Mouse (Mus musculus) thymus, postnatal 10 days (tissue): ENCODE data around the gene Uso1.
A peak's percentile ranks its signal among the peaks of the same experiment; 100 is the strongest.

Experiments
- DNase-seq, 2 experiments: peaks; one replicate each; pipeline ENCODE4 v3.0.0; 2021; ENCODE audit warnings: low spot score in 2 of 2

Gene Uso1

DNA sequence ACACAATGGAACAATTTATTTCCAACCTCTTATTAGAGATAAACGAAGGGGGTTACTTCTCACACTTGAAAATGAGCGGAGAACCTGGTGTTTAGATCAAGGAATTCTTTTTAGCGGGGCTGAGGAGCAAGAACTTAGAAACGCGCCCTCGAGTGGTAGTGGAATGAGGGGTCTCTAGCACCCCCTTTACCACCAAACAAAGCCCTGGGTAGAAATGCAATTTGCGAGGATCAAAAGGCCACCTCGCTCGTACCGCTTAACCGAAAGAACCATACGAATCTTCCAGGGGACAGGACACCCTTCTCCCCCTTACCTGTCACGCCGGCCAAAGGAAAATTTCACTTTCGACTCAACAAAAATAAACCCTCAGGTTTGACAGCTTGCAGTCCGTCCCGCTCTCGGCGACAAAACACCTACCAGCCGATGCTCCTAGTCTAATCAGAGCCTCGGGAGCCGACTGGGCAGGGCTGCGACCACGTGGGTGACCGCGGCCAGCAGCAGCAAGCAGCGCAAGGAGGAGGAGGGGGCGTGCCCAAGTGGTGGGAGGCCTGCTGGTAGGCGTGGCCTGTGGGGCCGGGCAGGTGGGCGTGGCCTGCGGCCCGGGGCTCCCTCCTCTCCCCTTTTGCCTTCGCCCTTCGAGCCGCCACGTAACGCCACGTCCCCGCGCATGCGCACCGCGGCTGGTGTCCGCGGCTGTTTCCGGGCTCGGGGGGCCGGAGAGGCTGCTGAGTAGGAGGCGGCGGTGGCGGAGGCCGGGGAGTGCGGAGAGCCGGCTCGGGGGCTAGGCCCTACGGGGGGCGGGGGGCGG is at the start of gene Uso1:
Gene Uso1 (plus strand): TSS at position 700 of the 808 bp plus-strand sequence.
- peak; percentile 97 to 99 for DNase-seq

DNA sequence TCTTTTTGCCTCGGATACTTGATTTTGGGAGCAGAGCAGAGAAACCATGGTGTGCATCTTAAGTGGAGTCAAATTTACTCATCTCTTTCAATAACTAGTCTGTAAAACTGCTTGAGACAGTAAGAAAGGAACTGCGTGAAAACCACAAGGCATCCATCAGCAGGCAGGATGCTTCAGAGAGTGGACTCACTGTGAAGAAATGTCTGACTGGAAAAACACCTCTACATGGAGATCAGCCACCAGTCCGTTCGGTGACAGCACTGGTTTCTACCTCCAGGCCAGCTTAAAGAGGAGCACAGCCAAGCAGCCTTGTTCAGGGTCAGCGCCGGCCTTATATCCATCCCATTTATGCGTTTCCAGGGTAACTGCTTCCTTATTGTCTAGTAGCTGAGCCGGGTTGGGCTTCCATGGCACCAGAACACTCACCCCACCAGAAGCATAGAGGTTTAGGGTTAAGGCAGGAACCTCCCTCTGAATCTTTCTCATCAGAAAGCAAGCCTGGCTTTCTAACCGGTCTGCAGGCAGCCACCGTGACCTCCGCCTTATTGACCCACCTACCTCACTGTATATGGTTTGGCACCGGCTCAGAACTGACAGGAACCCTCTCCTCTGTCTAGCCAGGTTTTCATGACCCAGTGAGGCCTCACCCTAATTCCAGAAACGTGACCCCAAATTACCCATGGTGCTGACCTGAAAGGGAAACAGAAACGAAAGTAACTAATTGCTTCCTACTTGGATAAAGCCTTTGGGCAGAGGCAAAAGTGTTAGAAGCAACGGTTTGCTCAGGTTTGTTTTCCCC is 44.3 kb upstream of the Uso1 start:
- DNase-seq: no peak

DNA sequence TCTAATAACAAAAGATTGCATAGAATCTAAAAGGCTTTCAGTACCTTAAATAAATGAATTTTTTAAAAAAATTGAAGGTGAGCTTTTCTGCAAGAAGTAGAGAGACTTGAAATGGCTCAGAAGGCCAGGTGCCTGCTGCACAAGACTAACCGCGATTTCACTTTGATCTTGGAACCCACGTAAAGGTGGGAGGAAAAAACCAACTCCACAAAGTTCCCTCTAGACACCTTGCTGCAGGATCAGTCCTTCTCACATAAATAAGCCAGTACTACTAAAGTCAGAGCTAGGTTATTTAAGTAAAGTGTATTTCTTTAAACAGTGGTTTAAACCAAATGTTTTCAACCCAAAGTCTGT is 43.7 kb upstream of the Uso1 start:
- peak in 1 of 2 experiments; percentile 22 for DNase-seq

DNA sequence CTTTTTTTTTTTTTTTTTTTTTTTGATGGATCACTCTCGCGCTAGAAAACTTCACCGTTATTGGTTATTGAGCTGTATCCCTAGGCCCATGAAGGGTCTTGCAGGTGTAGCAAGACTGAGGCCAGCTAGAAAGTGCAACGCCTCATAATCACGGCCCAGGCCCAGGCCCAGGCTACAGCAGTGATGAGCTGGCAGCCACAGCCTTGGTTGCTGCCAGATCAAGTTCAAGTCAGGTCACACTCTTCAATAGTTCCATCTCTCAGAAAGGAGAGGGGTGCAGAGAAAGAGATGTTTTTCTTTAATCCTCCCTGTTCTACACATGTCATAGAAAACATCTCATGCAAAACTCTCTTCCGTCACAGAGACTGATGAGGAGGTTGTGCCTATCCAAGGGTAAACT is 41.0 kb upstream of the Uso1 start:
- DNase-seq: no peak

DNA sequence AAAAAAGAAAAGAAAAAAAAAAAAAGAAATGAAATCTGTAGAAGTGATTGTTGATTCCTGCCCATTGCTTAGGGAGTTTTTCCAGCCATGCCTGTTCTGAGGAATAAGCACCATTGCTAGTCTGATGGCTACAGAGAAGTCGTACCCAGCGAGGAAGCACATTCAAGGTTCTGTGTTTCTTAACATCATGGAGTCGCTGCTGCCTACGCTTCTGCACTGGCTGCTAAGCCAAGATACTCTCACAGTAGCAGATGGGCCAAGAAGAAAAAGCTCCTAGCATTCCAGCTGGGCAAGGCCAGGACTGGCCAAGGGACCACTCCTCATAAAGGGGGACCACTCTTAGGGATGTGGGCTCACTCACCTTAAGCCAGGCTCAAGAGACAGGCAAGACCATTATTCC is 40.0 kb upstream of the Uso1 start:
- DNase-seq: no peak

DNA sequence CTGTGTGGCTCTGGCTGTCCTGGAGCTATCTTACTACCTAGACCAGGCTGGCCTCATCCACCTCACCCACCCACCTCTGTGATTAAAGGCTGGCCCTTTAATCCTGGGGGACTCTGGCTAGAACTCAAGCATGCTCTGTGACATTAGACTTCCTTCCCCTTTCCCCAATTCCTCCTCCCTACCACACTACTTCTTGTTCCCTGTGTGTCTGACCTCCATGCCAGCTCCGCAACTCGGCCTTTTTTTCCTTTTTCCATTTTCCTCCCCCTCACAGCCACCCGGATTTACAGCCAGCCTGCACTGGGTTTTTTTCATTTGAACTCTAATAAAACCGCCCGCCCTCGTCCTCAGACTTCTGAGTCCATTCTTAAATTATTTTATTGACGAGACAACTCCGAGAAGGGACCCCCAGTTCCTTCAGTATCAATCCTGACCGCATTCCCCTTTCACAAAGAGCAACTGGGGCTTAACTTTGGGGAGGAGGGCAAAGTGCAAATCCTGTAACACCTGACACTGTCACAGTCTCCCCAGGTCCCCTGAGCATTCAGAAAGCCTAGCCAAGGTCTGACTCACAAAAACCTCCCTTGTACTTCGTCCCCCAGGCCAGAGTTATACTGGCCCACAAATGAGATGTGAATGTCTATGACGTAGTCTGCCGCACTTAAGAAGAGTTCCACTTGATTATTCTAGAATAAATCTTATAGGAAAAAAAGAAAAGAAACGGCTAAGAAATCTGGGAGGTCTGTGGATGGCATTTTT is 39.2 kb upstream of the Uso1 start:
- DNase-seq: no peak

DNA sequence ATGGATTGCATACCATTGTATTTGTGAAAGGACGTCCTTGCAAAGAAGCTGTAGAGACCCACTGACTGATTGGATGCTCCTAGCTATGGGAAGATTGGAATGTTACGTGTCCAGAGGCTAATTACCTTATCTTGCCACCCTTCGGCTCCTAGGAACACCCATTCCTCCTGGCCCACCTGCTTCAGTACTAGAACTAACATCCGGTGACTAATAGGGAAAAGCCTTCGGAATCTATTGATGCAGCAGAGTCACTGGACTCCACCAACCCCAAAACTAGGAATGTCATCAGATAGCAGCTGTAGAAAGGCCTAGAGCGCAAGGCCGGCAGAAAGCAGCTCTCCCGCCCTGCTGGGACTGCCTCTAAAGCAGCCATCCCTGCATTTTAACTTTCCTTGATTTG is 36.1 kb upstream of the Uso1 start:
- no peak for DNase-seq

DNA sequence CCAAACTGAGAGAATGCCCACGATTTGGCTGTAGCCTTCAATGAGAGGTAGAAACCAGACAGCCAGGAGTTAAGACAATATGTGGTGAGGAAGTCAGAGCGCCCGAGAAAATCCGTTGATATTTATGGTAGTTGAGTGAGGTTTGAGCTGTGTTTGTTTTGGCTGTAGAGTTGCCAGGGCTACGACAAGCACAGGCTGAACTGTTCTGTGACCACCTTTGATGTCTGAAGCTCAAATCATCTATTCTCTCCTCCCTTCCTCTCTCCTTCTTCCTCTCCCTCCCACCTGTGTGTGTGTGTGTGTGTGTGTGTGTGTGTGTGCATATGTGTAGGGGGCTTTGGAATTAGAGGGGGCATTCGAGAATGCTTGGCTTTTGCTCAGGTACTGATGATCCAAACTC is 34.7 kb upstream of the Uso1 start:
- no peak for DNase-seq

DNA sequence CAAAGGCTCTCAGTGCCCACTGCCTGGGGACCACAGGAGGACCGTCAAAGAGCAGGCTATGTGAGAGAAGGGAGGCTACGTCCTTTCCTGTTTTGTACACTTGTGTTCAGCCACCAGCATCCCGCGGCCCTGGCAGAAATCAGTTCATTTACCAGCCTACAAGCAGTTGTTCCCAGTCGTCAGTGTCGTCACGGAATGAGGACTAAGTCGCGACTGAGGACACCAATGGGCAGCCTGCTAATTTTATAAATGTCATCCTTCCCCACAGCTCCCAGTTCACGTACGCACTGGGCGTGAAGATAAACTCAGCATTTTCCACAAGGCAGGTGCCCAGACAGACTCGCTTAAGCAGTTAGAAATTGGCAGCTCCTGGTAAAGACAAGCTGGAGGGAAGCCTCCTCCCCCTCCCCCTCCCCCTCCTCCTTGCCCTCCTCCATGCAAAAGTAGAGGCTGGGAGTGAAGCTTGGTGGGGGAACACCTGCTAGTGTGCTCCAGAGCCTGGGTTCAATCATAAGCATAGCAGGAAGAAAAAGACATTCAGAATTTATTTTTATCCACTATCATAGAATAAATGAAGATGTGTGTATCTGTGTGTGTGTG is 33.8 kb upstream of the Uso1 start:
- DNase-seq: no peak

DNA sequence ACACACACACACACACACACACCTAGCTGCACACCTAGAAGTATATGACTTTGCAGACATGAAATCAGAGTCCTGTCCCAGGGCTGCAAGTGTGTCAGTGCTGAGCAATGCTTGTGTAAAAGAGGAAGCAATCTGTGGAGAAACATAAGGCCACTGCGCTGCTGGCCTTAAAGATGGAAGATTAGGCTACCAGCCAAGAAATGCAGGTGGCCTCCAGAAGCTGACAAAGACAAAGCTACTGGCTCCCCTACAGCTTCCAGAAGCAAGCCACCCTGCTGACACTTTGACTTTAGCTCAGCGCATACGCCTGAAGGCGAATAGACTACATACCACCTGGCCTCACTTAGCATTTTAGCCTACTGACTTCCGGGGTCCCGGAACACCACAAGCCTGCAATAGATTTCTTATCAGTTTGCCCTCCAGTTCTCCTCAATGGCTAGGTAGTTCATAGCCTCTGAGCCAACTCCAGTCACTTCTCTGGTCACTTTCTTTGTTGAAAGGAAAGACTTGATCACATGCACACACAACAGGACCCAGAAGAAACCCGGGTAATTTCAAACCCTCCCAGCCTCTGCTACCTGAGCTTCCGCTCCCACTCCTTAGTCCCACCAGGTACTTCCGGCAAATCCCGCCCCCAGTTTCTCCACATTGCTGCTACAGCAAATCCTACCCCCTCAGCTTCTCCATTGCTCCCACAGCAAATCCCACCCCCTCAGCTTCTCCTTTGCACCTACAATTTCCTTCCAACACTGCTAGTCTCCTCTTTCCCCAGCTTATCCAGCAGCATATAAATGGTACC is 31.2 kb upstream of the Uso1 start:
- peak; percentile 16 to 28 for DNase-seq

DNA sequence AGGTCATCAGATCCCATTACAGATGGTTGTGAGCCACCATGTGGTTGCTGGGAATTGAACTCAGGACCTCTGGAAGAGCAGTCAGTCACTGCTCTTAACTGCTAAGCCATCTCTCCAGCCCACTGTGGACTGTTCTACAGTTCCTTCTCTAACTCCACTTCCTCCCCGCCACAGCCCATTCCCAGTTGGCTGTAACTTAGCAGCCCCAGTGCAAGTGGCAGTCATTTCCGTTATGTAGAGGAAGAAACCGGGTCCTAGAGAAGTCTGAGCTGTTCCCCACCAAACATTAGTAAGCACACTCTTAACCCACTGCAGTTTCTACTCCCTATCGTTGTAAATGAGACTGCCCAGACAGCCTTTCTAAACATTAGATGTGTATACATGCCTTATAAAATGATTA is 30.5 kb upstream of the Uso1 start:
- DNase-seq: no peak

DNA sequence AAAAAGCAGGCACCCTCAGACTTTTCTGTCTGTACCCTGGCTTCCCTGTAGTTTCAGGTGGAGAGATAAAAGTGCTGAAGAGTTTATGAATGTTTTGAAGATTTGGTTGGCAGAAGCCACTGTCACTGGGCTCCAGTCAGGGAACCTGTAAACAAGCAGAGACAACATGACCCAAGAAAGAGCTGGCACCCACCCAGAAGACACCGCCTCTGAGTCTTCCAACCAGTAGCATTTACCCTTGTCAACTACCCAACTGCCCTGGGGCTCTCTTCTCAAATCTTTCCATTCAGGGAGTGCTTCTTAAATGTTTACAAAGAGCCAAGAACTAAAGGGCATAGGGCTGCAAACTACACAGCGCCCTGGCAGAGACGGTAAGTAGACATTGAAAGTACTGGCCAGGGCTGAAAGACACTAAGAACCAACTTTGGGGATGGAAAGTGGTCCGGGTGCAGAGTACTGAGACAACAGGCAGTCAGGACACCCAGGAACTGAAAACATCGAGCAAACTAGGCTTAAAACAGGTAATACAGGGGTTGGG is 26.9 kb upstream of the Uso1 start:
- DNase-seq: no peak

DNA sequence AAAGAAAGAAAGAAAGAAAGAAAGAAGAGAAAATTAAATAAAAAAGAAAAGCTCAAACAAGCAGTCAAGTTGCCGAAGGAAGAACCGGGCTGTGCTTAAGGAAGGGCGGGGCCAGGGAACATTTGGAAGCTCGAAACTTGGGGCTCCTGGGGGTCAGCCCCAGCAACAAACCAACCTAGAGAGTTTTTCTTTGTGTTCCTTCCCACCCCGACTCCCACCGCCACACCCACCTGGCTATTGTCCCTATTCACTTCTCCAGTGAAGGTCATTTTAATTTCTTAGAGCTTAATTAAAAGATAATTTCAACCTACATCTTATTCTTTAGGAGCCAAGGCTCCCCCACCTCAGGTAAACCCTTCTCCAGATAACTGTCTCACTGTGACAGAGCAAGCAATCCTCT is 25.6 kb upstream of the Uso1 start:
- DNase-seq: no peak

DNA sequence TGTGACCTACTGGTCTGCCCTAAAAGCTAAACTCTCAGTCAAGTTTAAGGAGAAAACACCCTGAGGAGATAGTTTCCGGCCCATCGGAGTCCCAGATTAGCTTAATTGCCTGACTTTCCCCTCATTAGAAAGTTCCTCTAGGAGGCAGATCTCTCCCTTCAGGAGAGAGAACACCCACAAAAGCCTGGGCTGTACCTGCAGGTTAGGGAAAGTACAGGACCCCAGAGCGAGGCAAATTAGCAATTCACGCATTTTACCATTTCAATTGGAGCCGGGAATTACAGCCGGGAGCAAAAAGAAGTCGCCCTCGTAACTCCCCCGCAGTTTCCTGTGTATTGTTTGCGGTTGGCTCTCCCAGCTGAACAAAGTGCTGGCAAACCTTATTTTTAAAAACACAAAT is 25.2 kb upstream of the Uso1 start:
- DNase-seq: no peak

DNA sequence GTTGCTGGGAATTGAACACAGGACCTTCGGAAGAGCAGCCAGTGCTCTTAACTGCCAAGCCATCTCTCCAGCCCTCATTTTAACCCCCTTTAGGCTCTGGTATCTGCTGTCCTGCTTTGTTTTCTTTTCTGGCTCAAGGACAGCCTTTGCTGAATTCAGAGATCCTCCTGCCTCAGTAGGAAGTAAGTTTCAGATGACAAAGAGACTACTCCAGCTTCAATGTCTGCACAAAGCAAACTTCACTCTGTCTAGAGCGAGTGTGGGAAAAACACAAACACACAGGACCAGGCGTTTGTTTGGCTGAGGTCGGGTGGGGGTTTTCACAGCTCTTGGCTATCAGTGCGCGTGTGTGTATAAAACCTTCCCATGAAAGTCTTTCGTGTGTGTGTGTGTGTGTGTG is 24.3 kb upstream of the Uso1 start:
- no peak for DNase-seq

DNA sequence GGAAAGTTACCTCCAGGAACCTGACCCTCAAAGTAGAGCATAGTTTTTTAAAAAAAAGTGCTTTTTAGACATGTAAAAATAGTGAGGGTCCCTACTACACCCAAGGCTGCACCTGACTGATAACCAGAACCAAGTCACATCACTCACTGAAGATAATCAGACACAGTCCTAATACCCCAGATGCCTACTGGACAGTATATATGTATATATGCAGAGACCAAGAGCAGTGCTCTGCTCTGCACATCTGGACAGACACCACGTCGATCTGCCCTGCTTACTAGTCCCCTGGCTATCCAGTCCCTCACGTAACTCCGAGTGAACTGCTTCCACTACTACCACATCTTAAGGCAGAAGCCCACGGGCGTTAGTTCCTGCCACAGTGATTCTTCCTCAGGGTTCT is 23.5 kb upstream of the Uso1 start:
- no peak for DNase-seq

DNA sequence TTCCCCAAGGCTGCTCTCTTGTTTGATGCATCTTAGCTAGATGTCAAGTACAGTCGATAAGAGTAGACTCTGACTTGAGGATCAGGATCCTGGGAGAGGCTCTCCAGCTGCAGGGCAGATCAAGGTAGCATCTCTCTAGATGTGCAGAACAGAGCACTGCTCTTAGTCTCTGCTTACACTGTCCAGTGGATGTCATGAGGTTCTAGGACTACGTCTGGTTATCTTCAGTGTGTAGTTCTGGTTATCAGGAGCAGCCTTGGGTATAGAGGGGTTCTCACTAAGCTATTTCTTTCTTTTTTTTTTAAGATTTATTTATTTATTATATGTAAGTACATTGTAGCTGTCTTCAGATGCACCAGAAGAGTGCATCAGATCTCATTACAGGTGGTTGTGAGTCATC is 22.8 kb upstream of the Uso1 start:
- DNase-seq: no peak

DNA sequence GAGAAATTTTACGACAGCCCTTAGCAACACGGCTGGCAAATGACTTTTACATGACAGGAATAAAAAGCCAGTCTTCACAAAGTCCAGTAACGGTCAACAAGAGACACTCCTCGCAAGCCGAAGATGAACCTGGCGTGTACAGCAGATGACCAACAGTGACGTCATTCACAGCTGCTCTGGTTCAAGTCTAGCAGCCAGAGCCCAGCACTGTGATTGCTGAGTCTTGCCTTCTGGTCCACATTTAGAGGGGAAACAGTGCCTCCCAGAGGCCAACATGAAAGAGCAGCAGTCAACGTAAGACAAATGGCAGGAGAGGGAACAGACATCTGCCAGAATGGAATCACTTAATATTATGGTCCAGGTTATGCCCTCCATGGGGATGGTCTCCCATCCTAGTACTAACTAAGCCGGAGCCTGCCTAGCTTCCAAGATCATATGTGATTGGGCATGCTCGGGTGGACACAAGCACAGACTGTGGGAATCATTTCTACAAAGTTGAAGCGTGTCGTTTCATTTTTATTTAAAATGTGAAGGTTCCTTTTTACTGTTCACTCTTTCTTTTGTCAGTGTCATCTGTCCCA is 19.8 kb upstream of the Uso1 start:
- DNase-seq: peak; percentile 34 to 57

DNA sequence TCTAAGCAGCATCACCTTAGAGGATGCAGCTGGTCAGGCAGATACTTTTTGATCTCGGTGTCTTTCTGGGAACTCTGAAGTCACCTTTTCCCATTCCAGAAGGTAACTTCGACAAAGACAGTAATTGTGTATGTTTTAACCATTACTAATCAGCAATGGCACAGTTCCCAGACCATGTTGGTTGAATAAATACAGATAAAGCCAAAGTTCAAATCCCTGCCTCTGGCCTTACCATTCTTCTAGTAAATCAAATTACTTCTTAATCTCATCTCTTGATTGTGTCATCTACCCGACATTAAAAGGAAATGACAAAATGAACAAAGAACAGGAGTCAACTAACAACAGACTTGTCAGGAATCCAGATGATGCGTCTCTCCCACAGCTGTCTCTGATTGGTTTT is 16.1 kb upstream of the Uso1 start:
- DNase-seq: no peak

DNA sequence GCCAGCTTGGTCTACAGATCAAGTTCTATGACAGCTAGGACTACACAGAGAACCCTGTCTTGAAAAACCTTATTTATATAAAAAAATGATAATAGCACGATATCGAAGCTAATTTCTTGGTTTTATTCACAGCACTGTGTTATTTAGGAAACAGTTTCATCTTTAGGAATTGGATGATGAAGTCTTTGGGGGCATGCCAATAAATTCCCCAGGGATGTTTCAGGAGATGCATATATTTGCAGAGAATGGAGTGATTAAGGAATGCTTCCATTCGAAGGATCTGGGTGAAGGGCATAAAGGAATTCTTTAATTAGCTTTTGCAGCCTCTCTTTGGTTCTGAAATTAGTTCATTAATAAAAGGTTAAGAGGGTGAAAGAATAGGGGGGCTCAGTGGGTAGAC is 12.3 kb upstream of the Uso1 start:
- DNase-seq: no peak

DNA sequence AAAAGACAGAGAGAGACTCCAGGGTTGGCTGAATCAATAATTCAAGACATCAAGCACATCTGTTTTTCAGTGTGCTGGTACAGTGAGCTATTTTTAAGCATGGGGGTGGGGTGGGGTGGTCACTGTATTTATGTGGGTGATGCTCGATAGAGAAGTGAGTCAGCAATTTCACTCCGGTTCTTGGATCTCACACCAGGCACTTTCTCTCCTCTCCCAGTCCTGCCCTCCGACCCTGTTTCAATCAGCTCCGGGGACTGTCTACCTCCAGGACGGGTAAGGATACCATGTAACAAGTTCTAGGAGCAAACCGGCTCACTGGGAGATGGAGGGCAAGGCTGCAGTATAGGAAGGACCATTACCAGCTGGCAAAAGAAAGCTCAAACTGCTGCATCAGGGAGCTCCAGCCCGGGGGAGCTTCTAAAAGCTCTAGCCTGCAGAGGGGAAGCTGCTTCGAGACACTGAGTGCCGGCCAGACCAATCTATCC is 10.6 kb upstream of the Uso1 start:
- no peak for DNase-seq
